In genomic region chr16:13698998-13699397, GRCm38 (mm10) we compare ENCODE assay signal across 16 mouse cellular contexts. TPM values are rescaled to one million over a fixed set of nuclear protein-coding genes. Genes with fewer than 3 reads are reported as not detected.
DNase-seq lines count a peak whose midpoint lies in the region; ATAC-seq and TF ChIP-seq lines count a peak whose summit lies in the region.
"Had no signal": no experiment of that assay in that cellular context is flagged by ENCODE, and none has a peak within 500 bp of the region (broad histone marks: within the 10 kb centered on the region; RNA-seq: fewer than 3 reads in every experiment).

No protein-coding gene starts in this region.

- no peak overlapping the region for H3K4me3 ChIP-seq in intestine, postnatal 0 days (ENCODE audit: low read depth, low read length)
- no peak overlapping the region for H3K4me3 ChIP-seq in intestine, embryonic 15.5 days (replicated peaks)
- H3K4me3 ChIP-seq in embryonic facial prominence, embryonic 10.5 days, result no peak overlapping the region

- H3K27me3 ChIP-seq in intestine, postnatal 0 days (replicated peaks; ENCODE audit: control insufficient read depth, insufficient read depth, low read length), result no peaks in the 10 kb centered on the region
- no peaks in the 10 kb centered on the region for H3K27me3 ChIP-seq in intestine, embryonic 15.5 days (replicated peaks)
- no peaks in the 10 kb centered on the region for H3K27me3 ChIP-seq in embryonic facial prominence, embryonic 10.5 days (replicated peaks; ENCODE audit: low read depth, poor library complexity, severe bottlenecking)

- peaks cover 69% of the 10 kb centered on the region for H3K36me3 ChIP-seq in intestine, postnatal 0 days (ENCODE audit: control insufficient read depth, insufficient read depth)
- peaks cover 23% of the 10 kb centered on the region for H3K36me3 ChIP-seq in intestine, embryonic 15.5 days
- peaks cover 92% of the 10 kb centered on the region for H3K36me3 ChIP-seq in embryonic facial prominence, embryonic 10.5 days (replicated peaks)

- no peak for ATAC-seq in intestine, postnatal 0 days
- no peak for ATAC-seq in intestine, embryonic 15.5 days
- ATAC-seq in inflammation-experienced regulatory T-cells, adult 6 months, result no peak
- ATAC-seq: midbrain, embryonic 16.5 days had no signal

- H3K4me1 ChIP-seq in intestine, postnatal 0 days (replicated peaks; ENCODE audit: control insufficient read depth, insufficient read depth, low read length), result no peaks in the 10 kb centered on the region
- no peaks in the 10 kb centered on the region for H3K4me1 ChIP-seq in intestine, embryonic 15.5 days (replicated peaks)
- H3K4me1 ChIP-seq in embryonic facial prominence, embryonic 10.5 days, result no peaks in the 10 kb centered on the region

- WGBS in intestine, postnatal 0 days, result 91% methylated on average over 7 of the region's 7 CpGs
- 90% methylated on average over 7 of the region's 7 CpGs for WGBS in intestine, embryonic 15.5 days
- WGBS in embryonic facial prominence, embryonic 10.5 days, result 87% methylated on average over 7 of the region's 7 CpGs

- no peak overlapping the region for H3K4me2 ChIP-seq in intestine, postnatal 0 days (replicated peaks; ENCODE audit: low read depth)
- no peak overlapping the region for H3K4me2 ChIP-seq in intestine, embryonic 15.5 days (replicated peaks)

- no peak overlapping the region for H3K9ac ChIP-seq in intestine, postnatal 0 days (ENCODE audit: low read depth, low read length)
- H3K9ac ChIP-seq in intestine, embryonic 15.5 days, result no peak overlapping the region

- peak; percentile 64 for TF ChIP-seq CTCF in intestine, postnatal 0 days (IDR thresholded peaks at IDR 0.05; ENCODE audit: low read depth)

- no peak overlapping the region for H3K27ac ChIP-seq in intestine, postnatal 0 days (ENCODE audit: low read depth, low read length)
- no peak overlapping the region for H3K27ac ChIP-seq in intestine, embryonic 15.5 days
- H3K27ac ChIP-seq in embryonic facial prominence, embryonic 10.5 days (replicated peaks), result no peak overlapping the region

- H3K9me3 ChIP-seq in intestine, postnatal 0 days (ENCODE audit: control insufficient read depth), result no peaks in the 10 kb centered on the region
- no peaks in the 10 kb centered on the region for H3K9me3 ChIP-seq in intestine, embryonic 15.5 days
- no peaks in the 10 kb centered on the region for H3K9me3 ChIP-seq in embryonic facial prominence, embryonic 10.5 days
- H3K9me3 ChIP-seq: G1E had no signal

- DNase-seq in retina, embryonic 14.5 days (ENCODE audit: low spot score), result peak; percentile 5
- no peak for DNase-seq in retina, postnatal 1 day
- DNase-seq in R1 (ENCODE audit: low read depth, low spot score), result peak; percentile 68
- no peak for DNase-seq in embryonic facial prominence, embryonic 10.5 days (ENCODE audit: low spot score)
- no peak for DNase-seq in cerebellum, adult 8-10 months
- DNase-seq: adrenal gland, adult 8-10 months; heart, adult 18-20 months; heart, postnatal 14 days; kidney, adult 18-20 months; layer of hippocampus, adult 9-11 months; lung, postnatal 10 days had no signal

RNA-seq across cellular contexts. Expression of gene 3110001I22Rik, which starts 27.3 kb away (rescaled TPM):
- polyA plus RNA-seq in intestine, postnatal 0 days (2015; fragmentation: Nextera tagmentation; extraction: Ambion mirVana), result 2.5 and 2.7 TPM in 2 replicates
- polyA plus RNA-seq in intestine, embryonic 15.5 days (2015; fragmentation: Nextera tagmentation; extraction: Ambion mirVana), result 3.7 and 4.7 TPM in 2 replicates
- polyA plus RNA-seq in embryonic facial prominence, embryonic 10.5 days (2016; fragmentation: Nextera tagmentation; extraction: Ambion mirVana), result 7.5 and 9.7 TPM in 2 replicates
- 1 to 10 TPM; 7.5 to 9.0 (median 8.4) TPM for polyA plus RNA-seq in inflammation-experienced regulatory T-cells, adult 6 months (2017; shearing (Covaris generic))

RNA-seq across cellular contexts. Expression of gene Bfar, which starts 27.3 kb away (rescaled TPM):
- polyA plus RNA-seq in intestine, postnatal 0 days (2015; fragmentation: Nextera tagmentation; extraction: Ambion mirVana), result 19.4 and 21.1 TPM in 2 replicates
- 38.1 and 38.7 TPM in 2 replicates for polyA plus RNA-seq in intestine, embryonic 15.5 days (2015; fragmentation: Nextera tagmentation; extraction: Ambion mirVana)
- 34.5 and 37.2 TPM in 2 replicates for polyA plus RNA-seq in embryonic facial prominence, embryonic 10.5 days (2016; fragmentation: Nextera tagmentation; extraction: Ambion mirVana)
- 10 to 100 TPM; 43.7 to 64.9 (median 51.1) TPM for polyA plus RNA-seq in inflammation-experienced regulatory T-cells, adult 6 months (2017; shearing (Covaris generic))

RNA-seq across cellular contexts. Expression of gene Parn, which starts 31.0 kb away (rescaled TPM):
- polyA plus RNA-seq in intestine, postnatal 0 days (2015; fragmentation: Nextera tagmentation; extraction: Ambion mirVana), result 15.4 and 17.4 TPM in 2 replicates
- polyA plus RNA-seq in intestine, embryonic 15.5 days (2015; fragmentation: Nextera tagmentation; extraction: Ambion mirVana), result 38.6 and 38.7 TPM in 2 replicates
- polyA plus RNA-seq in embryonic facial prominence, embryonic 10.5 days (2016; fragmentation: Nextera tagmentation; extraction: Ambion mirVana), result 45.3 and 47.0 TPM in 2 replicates
- polyA plus RNA-seq in inflammation-experienced regulatory T-cells, adult 6 months (2017; shearing (Covaris generic)), result 10 to 100 TPM; 26.6 to 38.2 (median 37.3) TPM

RNA-seq across cellular contexts. Expression of gene Pla2g10, which starts 31.8 kb away (rescaled TPM):
- 9.1 and 10.5 TPM in 2 replicates for polyA plus RNA-seq in intestine, postnatal 0 days (2015; fragmentation: Nextera tagmentation; extraction: Ambion mirVana)
- 4.8 and 7.9 TPM in 2 replicates for polyA plus RNA-seq in intestine, embryonic 15.5 days (2015; fragmentation: Nextera tagmentation; extraction: Ambion mirVana)
- 0.31 TPM in 1 of 2 replicates, not detected in the other for polyA plus RNA-seq in embryonic facial prominence, embryonic 10.5 days (2016; fragmentation: Nextera tagmentation; extraction: Ambion mirVana)
- polyA plus RNA-seq in inflammation-experienced regulatory T-cells, adult 6 months (2017; shearing (Covaris generic)), result under 1 TPM in 1 of 3 experiments, not detected in 2; 0.38 TPM
- polyA plus RNA-seq: G1E had no signal

Comparison
In these comparisons a context has a peak if more than half of its experiments do, and no peak if none do; other contexts are left out.
1. DNase-seq: peak in retina, embryonic 14.5 days (single experiment) and R1 (single experiment); none in retina, postnatal 1 day (single experiment), embryonic facial prominence, embryonic 10.5 days (single experiment) and cerebellum, adult 8-10 months (single experiment).